Mouse (Mus musculus): ENCODE data around the gene Spaca6. TPM values are rescaled to one million over a fixed set of nuclear protein-coding genes. Genes with fewer than 3 reads are reported as not detected.

Gene Spaca6
- polyA plus RNA-seq, 1 experiment from 2014 or later, result 14.4 TPM

DNA sequence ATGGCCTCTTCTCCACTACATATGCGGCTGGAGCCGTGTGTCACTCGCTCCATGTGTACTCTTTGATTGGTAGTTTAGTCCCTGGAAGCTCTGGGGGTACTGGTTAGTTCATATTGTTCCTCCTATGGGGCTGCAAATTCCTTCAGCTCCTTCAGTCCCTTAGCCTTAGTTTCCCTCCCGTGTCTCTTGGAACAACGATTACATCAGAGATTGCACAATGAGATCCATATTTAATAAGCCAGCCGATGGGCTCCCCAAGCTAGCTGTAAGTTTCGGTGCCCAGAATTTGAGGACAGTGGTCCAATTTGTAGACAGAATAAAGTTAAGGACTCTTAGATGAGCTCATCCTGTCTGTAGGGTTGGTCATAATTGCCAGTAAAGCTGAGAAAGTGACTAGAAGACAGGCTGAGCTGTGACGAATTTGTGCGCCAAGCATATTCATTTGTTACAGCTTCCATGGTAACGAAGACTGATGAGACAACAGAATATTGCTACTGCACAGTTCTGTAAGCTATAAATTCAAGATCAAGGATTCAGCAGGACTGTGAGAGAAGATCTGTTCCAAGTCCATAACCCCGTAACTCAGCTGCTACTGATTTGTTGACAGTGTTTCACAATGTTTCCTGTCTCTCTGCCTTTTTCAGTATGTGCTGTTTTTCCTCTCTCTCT lies 40.0 kb downstream of the Spaca6 start:
- no peak for TF ChIP-seq CTCF (IDR thresholded peaks at IDR 0.05; ENCODE audit: low read depth)
- Histone ChIP-seq H3K4me1 (replicated peaks; ENCODE audit: insufficient read depth, low read length) (no peaks in the 10 kb centered on the region), H3K27ac (no peak overlapping the region), H3K9me3 (replicated peaks; ENCODE audit: low read length) (no peaks in the 10 kb centered on the region), H3K27me3 (ENCODE audit: insufficient read depth, low read length) (no peaks in the 10 kb centered on the region), H3K9ac (ENCODE audit: low read depth, low read length) (no peak overlapping the region), H3K4me3 (replicated peaks; ENCODE audit: low read depth, low read length) (no peak overlapping the region), H3K4me2 (ENCODE audit: low read length) (no peak overlapping the region), H3K36me3 (ENCODE audit: insufficient read depth, low read length) (0 out of 2 replicates have a peak, but pooled peaks cover 3% of the 10 kb centered on the region)
- 85% methylated on average over 11 of the region's 11 CpGs for WGBS
- DNase-seq (ENCODE audit: low spot score) (no peak), ATAC-seq (replicated peaks; ENCODE audit: low FRiP score, low read depth) (no peak)

- H3K9me3 ChIP-seq (replicated peaks; ENCODE audit: low read length), result no peaks in the 10 kb centered on the region
- TF ChIP-seq CTCF (IDR thresholded peaks at IDR 0.05; ENCODE audit: low read depth), result no peak
- no peak overlapping the region for H3K4me3 ChIP-seq (replicated peaks; ENCODE audit: low read depth, low read length)
- no peak overlapping the region for H3K4me2 ChIP-seq (ENCODE audit: low read length)
- no peak for ATAC-seq (replicated peaks; ENCODE audit: low FRiP score, low read depth)
- H3K27ac ChIP-seq, result no peak overlapping the region
- no peak for DNase-seq (ENCODE audit: low spot score)
- H3K9ac ChIP-seq (ENCODE audit: low read depth, low read length), result no peak overlapping the region
- 80% methylated on average over 2 of the region's 2 CpGs for WGBS
- H3K27me3 ChIP-seq (ENCODE audit: insufficient read depth, low read length), result no peaks in the 10 kb centered on the region
- no peaks in the 10 kb centered on the region for H3K36me3 ChIP-seq (ENCODE audit: insufficient read depth, low read length)
- H3K4me1 ChIP-seq (replicated peaks; ENCODE audit: insufficient read depth, low read length), result no peaks in the 10 kb centered on the region
Measured at GRCm38 (mm10) chr17:17870892-17871550, 44.1 kb downstream of the Spaca6 start.

DNA sequence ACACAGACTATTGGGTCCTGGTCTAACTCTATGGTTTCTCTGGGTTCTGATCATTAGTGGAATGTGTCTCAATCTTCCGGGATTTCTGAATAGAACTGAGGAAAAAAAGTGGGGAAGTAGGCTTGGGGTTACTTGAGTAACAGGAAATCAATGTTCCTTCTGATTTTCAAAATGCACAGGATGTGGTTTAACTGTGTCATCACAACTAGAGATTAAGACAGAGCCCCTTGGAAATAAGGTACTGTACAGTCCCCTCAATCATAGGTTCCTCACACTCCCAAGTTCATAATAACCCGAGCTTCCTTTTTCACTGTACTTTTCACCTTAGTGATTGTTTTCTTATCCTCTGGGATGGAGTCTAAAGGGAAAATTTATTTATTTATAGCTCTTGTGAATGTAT lies 44.7 kb downstream of the Spaca6 start:
- 75% methylated on average over 2 of the region's 2 CpGs for WGBS
- no peak for ATAC-seq (replicated peaks; ENCODE audit: low FRiP score, low read depth)
- Histone ChIP-seq H3K36me3 (ENCODE audit: insufficient read depth, low read length) (no peaks in the 10 kb centered on the region), H3K9ac (ENCODE audit: low read depth, low read length) (no peak overlapping the region), H3K4me2 (ENCODE audit: low read length) (no peak overlapping the region), H3K9me3 (replicated peaks; ENCODE audit: low read length) (no peaks in the 10 kb centered on the region), H3K4me3 (replicated peaks; ENCODE audit: low read depth, low read length) (no peak overlapping the region), H3K4me1 (replicated peaks; ENCODE audit: insufficient read depth, low read length) (no peaks in the 10 kb centered on the region), H3K27me3 (ENCODE audit: insufficient read depth, low read length) (no peaks in the 10 kb centered on the region), H3K27ac (no peak overlapping the region)
- DNase-seq (ENCODE audit: low spot score), result no peak
- no peak for TF ChIP-seq CTCF (IDR thresholded peaks at IDR 0.05; ENCODE audit: low read depth)

GRCm38 (mm10) chr17:17879347-17879746 lies 52.4 kb downstream of the Spaca6 start:
- Histone ChIP-seq H3K9me3 (replicated peaks; ENCODE audit: low read length) (no peaks in the 10 kb centered on the region), H3K9ac (ENCODE audit: low read depth, low read length) (no peak overlapping the region), H3K27me3 (ENCODE audit: insufficient read depth, low read length) (no peaks in the 10 kb centered on the region; the same call in 1 of the 2 replicates), H3K27ac (no peak overlapping the region), H3K36me3 (ENCODE audit: insufficient read depth, low read length) (no peaks in the 10 kb centered on the region), H3K4me3 (replicated peaks; ENCODE audit: low read depth, low read length) (no peak overlapping the region), H3K4me1 (replicated peaks; ENCODE audit: insufficient read depth, low read length) (no peaks in the 10 kb centered on the region), H3K4me2 (ENCODE audit: low read length) (no peak overlapping the region)
- ATAC-seq (replicated peaks; ENCODE audit: low FRiP score, low read depth) (no peak), DNase-seq (ENCODE audit: low spot score) (no peak)
- no peak for TF ChIP-seq CTCF (IDR thresholded peaks at IDR 0.05; ENCODE audit: low read depth)
- WGBS, result 77% methylated on average over 1 of the region's 1 CpGs

- ATAC-seq (replicated peaks; ENCODE audit: low FRiP score, low read depth) (no peak), DNase-seq (ENCODE audit: low spot score) (no peak)
- Histone ChIP-seq H3K4me1 (replicated peaks; ENCODE audit: insufficient read depth, low read length) (no peaks in the 10 kb centered on the region), H3K4me3 (replicated peaks; ENCODE audit: low read depth, low read length) (no peak overlapping the region), H3K9me3 (replicated peaks; ENCODE audit: low read length) (no peaks in the 10 kb centered on the region), H3K9ac (ENCODE audit: low read depth, low read length) (no peak overlapping the region), H3K4me2 (ENCODE audit: low read length) (no peak overlapping the region), H3K36me3 (ENCODE audit: insufficient read depth, low read length) (no peaks in the 10 kb centered on the region), H3K27me3 (ENCODE audit: insufficient read depth, low read length) (no peaks in the 10 kb centered on the region; the same call in 1 of the 2 replicates), H3K27ac (no peak overlapping the region)
- TF ChIP-seq CTCF (IDR thresholded peaks at IDR 0.05; ENCODE audit: low read depth), result no peak
- 78% methylated on average over 3 of the region's 3 CpGs for WGBS
Measured at GRCm38 (mm10) chr17:17882672-17883071, 55.7 kb downstream of the Spaca6 start.

DNA sequence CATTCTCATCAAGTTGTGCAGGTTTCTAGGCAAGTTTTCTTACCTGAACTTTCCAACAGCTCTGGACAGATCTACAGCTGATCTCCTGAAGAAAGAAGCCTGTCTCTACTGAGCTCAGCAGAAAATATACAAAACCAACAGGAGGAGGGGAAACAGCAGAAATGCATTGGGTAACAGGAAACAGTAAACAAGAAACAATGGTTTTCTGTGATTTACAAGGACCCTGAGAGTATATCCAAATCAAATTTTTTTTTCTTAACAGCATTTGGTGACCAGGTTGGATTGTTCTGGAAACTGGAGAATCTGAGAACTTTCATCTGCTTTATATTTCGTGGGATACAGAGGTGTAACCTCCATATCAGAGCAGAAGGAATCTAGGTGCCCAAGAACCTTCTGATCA lies 56.9 kb downstream of the Spaca6 start, which contains the start of gene Fpr1:
Fpr1 (minus strand) TSS at position 101 of the 400 bp plus-strand sequence.
- no peaks in the 10 kb centered on the region for H3K9me3 ChIP-seq (replicated peaks; ENCODE audit: low read length)
- ATAC-seq (replicated peaks; ENCODE audit: low FRiP score, low read depth), result no peak
- WGBS, result 55% methylated on average over 1 of the region's 1 CpGs
- no peak within 1 kb of the TSS for H3K27ac ChIP-seq
- no peak within 1 kb of the TSS for H3K4me3 ChIP-seq (replicated peaks; ENCODE audit: low read depth, low read length)
- H3K4me1 ChIP-seq (replicated peaks; ENCODE audit: insufficient read depth, low read length), result no peaks in the 10 kb centered on the region
- no peak within 1 kb of the TSS for H3K4me2 ChIP-seq (ENCODE audit: low read length)
- no peak for DNase-seq (ENCODE audit: low spot score)
- no peaks in the 10 kb centered on the region for H3K36me3 ChIP-seq (ENCODE audit: insufficient read depth, low read length)
- TF ChIP-seq CTCF (IDR thresholded peaks at IDR 0.05; ENCODE audit: low read depth), result no peak
- no peak within 1 kb of the TSS for H3K9ac ChIP-seq (ENCODE audit: low read depth, low read length)
- H3K27me3 ChIP-seq (ENCODE audit: insufficient read depth, low read length), result no peaks in the 10 kb centered on the region; the same call in 1 of the 2 replicates
